Mouse (Mus musculus) lung, postnatal 0 days (tissue): ENCODE measurements around the gene Cnn2. TPM values are rescaled to one million over a fixed set of nuclear protein-coding genes. Genes with fewer than 3 reads are reported as not detected.

Source experiments
- ATAC-seq: fragments of 200-750 bp; cut with Nextera tagmentation; 2 replicates; pipeline ENCODE4 v1.8.0; 2017; ENCODE audit warnings: moderate library complexity
- DNase-seq: peaks from one replicate; pipeline ENCODE4 v3.0.0-alpha.2; 2016; ENCODE audit warnings: low spot score
- H3K27ac ChIP-seq: fragments of 300-500 bp; sonication (generic); 2 replicates; pipeline ENCODE4 v1.5.1; 2014; ENCODE audit warnings: antibody characterized with exemption, mild to moderate bottlenecking, low read length, mixed read lengths
- H3K27me3 ChIP-seq: fragments of 300-500 bp; sonication (generic); replicated peaks from 2 replicates; pipeline ENCODE4 v1.6.1; 2014; ENCODE audit warnings: low read length, mixed read lengths; ENCODE audit not compliant: insufficient read depth
- H3K36me3 ChIP-seq: fragments of 300-500 bp; sonication (generic); 2 replicates; pipeline ENCODE4 v1.6.1; 2014; ENCODE audit warnings: low read length, mixed read lengths; ENCODE audit not compliant: insufficient read depth
- H3K4me1 ChIP-seq: fragments of 300-500 bp; sonication (generic); 2 replicates; pipeline ENCODE4 v1.6.1; 2014; ENCODE audit warnings: antibody characterized with exemption, low read depth, low read length, mixed read lengths; ENCODE audit not compliant: insufficient read depth
- H3K4me2 ChIP-seq: fragments of 300-500 bp; sonication (generic); replicated peaks from 2 replicates; pipeline ENCODE4 v1.6.1; 2014; ENCODE audit warnings: low read depth, mild to moderate bottlenecking, low read length, moderate library complexity, mixed read lengths
- H3K4me3 ChIP-seq: fragments of 300-500 bp; sonication (generic); 2 replicates; pipeline ENCODE4 v1.5.1; 2014; ENCODE audit warnings: low read depth, low read length
- H3K9ac ChIP-seq: fragments of 300-500 bp; sonication (generic); replicated peaks from 2 replicates; pipeline ENCODE4 v1.6.1; 2014; ENCODE audit warnings: low read depth, mild to moderate bottlenecking
- H3K9me3 ChIP-seq: fragments of 300-500 bp; sonication (generic); 2 replicates; pipeline ENCODE4 v1.6.1; 2016; ENCODE audit warnings: low read length, mixed read lengths
- CTCF ChIP-seq: IDR thresholded peaks from 2 replicates; pipeline ENCODE4 v1.5.1; 2016; ENCODE audit warnings: antibody characterized with exemption, mild to moderate bottlenecking
- EP300 ChIP-seq: IDR thresholded peaks from 2 replicates; pipeline ENCODE4 v1.6.1; 2016; ENCODE audit warnings: antibody characterized with exemption, mild to moderate bottlenecking, control low read depth
- WGBS: fragments of 180-500 bp; shearing (Covaris S2); extraction: QIAGEN DNeasy Blood & Tissue Kit; methylation state at CpG from one replicate; pipeline ENCODE4 v1.1.7; 2014; 5-methylcytosine and 5-hydroxymethylcytosine counted together
- polyA plus RNA-seq: library from polyadenylated mRNA; unstranded; fragments of >200 nt; fragmentation: Nextera tagmentation; extraction: Ambion mirVana; gene quantifications from 2 replicates; pipeline ENCODE4 v1.2.1, GENCODE M21; 2015

Gene Cnn2
- polyA plus RNA-seq, 1 experiment from 2014 or later = 483 TPM

DNA sequence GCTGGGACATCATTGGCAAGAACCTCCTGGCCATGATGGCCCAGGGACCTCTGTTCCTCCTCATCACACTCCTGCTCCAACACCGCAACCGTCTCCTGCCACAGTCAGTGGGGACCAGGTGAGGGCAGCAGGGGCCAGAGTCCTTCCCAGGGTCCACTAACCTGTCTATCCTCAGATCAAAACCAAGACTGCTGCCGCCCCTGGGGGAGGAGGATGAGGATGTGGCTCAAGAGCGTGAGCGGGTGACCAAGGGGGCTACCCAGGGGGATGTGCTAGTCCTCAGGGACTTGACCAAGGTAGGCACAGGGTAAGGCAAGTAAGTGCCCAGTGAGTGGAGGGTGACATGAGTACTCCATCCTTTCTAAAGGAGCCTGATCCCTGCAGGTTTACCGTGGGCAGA, 23.4 kb downstream of the Cnn2 start:
- Histone ChIP-seq H3K4me1 (0 out of 2 replicates have a peak, but pooled peaks cover 3% of the 10 kb centered on the region), H3K4me2 (no peak overlapping the region), H3K36me3 (peaks cover 11% of the 10 kb centered on the region; the same call in 1 of the 2 replicates), H3K9me3 (peaks cover 5% of the 10 kb centered on the region; the same call in 1 of the 2 replicates), H3K27me3 (peaks cover 7% of the 10 kb centered on the region; the same call in 1 of the 2 replicates), H3K4me3 (no peak overlapping the region), H3K9ac (no peak overlapping the region), H3K27ac (no peak overlapping the region)
- WGBS = 89% methylated on average over 6 of the region's 6 CpGs
- no peak for TF ChIP-seq EP300
- no peak for TF ChIP-seq CTCF
- no peak for ATAC-seq
- DNase-seq = no peak

DNA sequence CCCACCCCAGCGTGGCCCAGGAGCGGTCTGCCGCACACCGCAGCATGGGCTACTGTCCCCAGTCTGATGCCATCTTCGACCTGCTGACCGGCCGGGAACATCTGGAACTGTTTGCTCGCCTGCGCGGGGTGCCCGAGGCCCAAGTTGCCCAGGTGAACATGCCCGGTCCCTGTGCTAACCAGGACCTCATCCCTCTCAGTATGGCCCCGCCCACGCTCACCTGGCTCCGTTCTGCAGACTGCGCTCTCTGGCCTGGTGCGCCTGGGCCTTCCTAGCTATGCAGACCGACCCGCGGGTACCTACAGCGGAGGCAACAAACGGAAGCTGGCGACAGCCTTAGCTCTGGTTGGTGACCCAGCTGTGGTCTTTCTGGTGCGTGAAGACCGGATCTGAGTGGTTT, 25.2 kb downstream of the Cnn2 start:
- H3K9ac ChIP-seq = no peak overlapping the region
- 49% methylated on average over 25 of the region's 25 CpGs for WGBS
- DNase-seq = no peak
- no peak overlapping the region for H3K4me3 ChIP-seq
- TF ChIP-seq EP300 (no peak), CTCF (no peak)
- peaks cover 9% of the 10 kb centered on the region for H3K4me1 ChIP-seq
- H3K36me3 ChIP-seq = peaks cover 11% of the 10 kb centered on the region; the same call in 1 of the 2 replicates
- H3K27ac ChIP-seq = no peak overlapping the region
- no peak overlapping the region for H3K4me2 ChIP-seq
- peaks cover 5% of the 10 kb centered on the region; the same call in 1 of the 2 replicates for H3K9me3 ChIP-seq
- peaks cover 7% of the 10 kb centered on the region; the same call in 1 of the 2 replicates for H3K27me3 ChIP-seq
- no peak for ATAC-seq

DNA sequence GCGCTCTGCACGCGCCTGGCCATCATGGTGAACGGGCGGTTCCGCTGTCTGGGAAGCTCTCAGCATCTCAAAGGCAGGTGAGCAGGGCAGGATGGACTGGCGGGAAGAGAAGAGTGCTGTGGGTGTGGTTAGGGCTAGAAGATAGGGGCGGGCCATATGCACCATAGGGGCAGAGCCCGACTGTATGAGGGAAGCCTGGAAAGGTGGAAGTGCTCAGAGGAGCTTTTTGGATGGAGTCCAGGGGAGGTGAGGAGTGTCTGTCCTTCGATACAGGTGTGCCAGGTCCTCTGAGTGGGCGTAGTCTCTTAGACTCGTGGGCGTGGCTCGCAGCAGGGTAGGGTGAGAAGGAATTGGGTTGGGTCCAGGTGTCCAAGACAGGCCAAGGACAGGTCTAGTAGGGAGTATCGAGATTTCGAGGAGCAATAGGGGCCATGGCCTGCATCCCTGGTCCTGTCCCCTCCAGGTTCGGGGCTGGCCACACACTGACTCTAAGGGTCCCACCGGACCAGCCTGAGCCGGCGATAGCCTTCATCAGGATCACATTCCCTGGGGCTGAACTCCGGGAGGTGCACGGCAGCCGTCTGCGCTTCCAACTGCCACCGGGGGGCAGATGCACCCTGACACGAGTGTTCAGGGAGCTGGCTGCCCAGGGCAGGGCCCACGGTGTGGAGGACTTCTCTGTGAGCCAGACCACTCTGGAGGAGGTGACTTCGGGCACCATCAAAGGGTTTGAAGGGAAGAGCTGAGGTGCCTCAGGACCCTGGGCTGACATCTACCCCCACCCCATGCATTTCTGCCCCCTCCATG, 26.3 kb downstream of the Cnn2 start:
- 23% methylated on average over 28 of the region's 28 CpGs for WGBS
- peak; percentile 18 for ATAC-seq

DNA sequence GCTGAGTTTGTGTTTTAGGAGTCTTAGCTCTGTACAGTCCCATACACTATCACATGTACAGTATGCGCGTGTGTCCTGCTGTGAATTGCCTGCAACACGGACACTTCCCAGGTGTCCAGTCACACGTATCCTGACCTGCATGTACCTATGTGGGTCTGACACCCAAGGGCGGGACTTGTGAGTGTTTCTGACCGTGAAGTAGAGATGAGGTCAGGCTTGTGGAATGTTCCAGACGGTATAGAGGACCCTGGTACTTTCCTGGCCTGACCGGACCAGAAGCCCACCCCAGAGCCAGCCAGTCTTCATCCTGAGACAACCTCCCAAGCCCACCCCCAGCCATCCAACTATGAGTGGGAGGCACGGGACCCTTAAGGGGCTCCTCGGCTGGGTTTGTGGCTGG, 27.2 kb downstream of the Cnn2 start:
- DNase-seq (peak; percentile 86), ATAC-seq (peak; percentile 72)
- Histone ChIP-seq H3K9ac (peak overlapping the region; percentile 30), H3K4me3 (no peak overlapping the region), H3K27me3 (peaks cover 7% of the 10 kb centered on the region; the same call in 1 of the 2 replicates), H3K4me2 (peak overlapping the region; percentile 43), H3K36me3 (no peaks in the 10 kb centered on the region), H3K27ac (peak overlapping the region; percentile 87), H3K9me3 (no peaks in the 10 kb centered on the region), H3K4me1 (peaks cover 20% of the 10 kb centered on the region)
- no peak for TF ChIP-seq CTCF
- TF ChIP-seq EP300 = peak; percentile 61
- WGBS = 49% methylated on average over 10 of the region's 10 CpGs

More for the DNA sequence above, 26.3 kb downstream of the Cnn2 start:
- H3K4me1 ChIP-seq = peaks cover 16% of the 10 kb centered on the region
- no peak overlapping the region for H3K4me3 ChIP-seq
- no peak overlapping the region for H3K9ac ChIP-seq
- peaks cover 5% of the 10 kb centered on the region; the same call in 1 of the 2 replicates for H3K9me3 ChIP-seq
- no peak for TF ChIP-seq EP300
- peak; percentile 56 for TF ChIP-seq CTCF
- H3K27ac ChIP-seq = peak overlapping the region; percentile 87
- H3K36me3 ChIP-seq = peaks cover 5% of the 10 kb centered on the region; the same call in 1 of the 2 replicates
- peak overlapping the region; percentile 27 for H3K4me2 ChIP-seq
- peaks cover 7% of the 10 kb centered on the region; the same call in 1 of the 2 replicates for H3K27me3 ChIP-seq
- DNase-seq = peak; percentile 79

DNA sequence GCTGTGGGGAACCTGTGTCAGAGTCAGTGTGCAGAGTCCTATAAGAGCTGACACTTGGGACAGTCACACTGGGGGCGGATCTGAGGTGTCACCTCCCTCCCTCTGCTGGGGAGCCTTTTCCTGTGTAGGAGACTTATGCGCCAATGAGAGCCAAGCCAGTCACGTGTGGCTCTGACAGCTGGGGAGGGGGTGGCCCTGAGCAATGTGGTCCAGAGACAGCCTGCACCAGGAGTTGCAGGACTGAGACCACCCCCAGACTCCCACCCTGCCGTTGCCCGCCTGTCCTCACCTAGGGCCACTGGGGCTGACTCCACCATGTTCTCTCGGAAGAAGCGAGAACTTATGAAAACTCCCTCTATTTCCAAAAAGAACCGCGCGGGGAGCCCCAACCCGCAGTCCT, 28.1 kb downstream of the Cnn2 start, which contains the start of gene Arhgap45:
Gene Arhgap45 (plus strand): TSS at position 143 of the 400 bp plus-strand sequence.
- H3K4me3 ChIP-seq = peak within 1 kb of the TSS; percentile 14; the same call in 1 of the 2 replicates
- peaks cover 7% of the 10 kb centered on the region; the same call in 1 of the 2 replicates for H3K27me3 ChIP-seq
- no peak for TF ChIP-seq CTCF
- no peak for TF ChIP-seq EP300
- no peaks in the 10 kb centered on the region for H3K9me3 ChIP-seq
- ATAC-seq (peak; percentile 21), DNase-seq (peak; percentile 78)
- H3K4me1 ChIP-seq = peaks cover 20% of the 10 kb centered on the region
- H3K9ac ChIP-seq = peak within 1 kb of the TSS; percentile 30
- peak within 1 kb of the TSS; percentile 43 for H3K4me2 ChIP-seq
- no peaks in the 10 kb centered on the region for H3K36me3 ChIP-seq
- peak within 1 kb of the TSS; percentile 87 for H3K27ac ChIP-seq
- WGBS = 55% methylated on average over 11 of the region's 11 CpGs

DNA sequence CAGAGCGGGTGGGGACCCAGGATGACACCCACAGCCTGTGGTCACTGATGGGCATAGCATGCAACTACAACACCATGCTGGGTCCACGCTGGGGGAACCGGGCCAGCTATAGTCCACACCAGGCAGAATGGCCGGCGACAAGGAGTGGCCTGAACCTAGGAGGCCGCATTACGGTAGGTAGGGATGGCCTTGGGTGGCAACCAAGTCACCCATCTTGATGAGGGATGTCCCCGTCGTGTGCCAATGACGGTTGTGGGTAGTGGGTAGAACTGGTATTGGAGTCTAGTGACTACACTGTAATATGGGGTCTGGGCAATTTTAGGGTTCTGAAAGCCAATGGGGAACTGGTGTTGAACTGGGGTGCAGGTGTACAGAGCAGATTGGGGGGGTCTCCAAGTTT, 28.5 kb downstream of the Cnn2 start:
- ATAC-seq (no peak), DNase-seq (no peak)
- H3K4me3 ChIP-seq = peak overlapping the region; percentile 14; the same call in 1 of the 2 replicates
- WGBS = 73% methylated on average over 10 of the region's 10 CpGs
- no peaks in the 10 kb centered on the region for H3K36me3 ChIP-seq
- H3K4me1 ChIP-seq = peaks cover 20% of the 10 kb centered on the region
- H3K27me3 ChIP-seq = peaks cover 7% of the 10 kb centered on the region; the same call in 1 of the 2 replicates
- no peaks in the 10 kb centered on the region for H3K9me3 ChIP-seq
- H3K4me2 ChIP-seq = peak overlapping the region; percentile 43
- TF ChIP-seq CTCF = no peak
- no peak for TF ChIP-seq EP300
- peak overlapping the region; percentile 87 for H3K27ac ChIP-seq
- H3K9ac ChIP-seq = no peak overlapping the region
